Mouse (Mus musculus): ENCODE measurements around the gene Proser2. TPM values are rescaled to one million over a fixed set of nuclear protein-coding genes. Genes with fewer than 3 reads are reported as not detected.

Gene Proser2
- total RNA-seq, 4 experiments from 2014 or later = 2.1 to 3.7 (median 2.4) TPM

GRCm38 (mm10) chr2:6074891-6075529 lies 55.0 kb downstream of the Proser2 start:
- DNase-seq (ENCODE audit: low spot score in 2 of 2) = no peak

- no peak for DNase-seq (ENCODE audit: low spot score in 2 of 2)
These were observed 57.2 kb downstream of the Proser2 start for GRCm38 (mm10) chr2:6072685-6073260.

- DNase-seq (ENCODE audit: low spot score in 2 of 2) = peak in 1 of 2 experiments; percentile 1
These were observed 58.2 kb downstream of the Proser2 start for GRCm38 (mm10) chr2:6071598-6072440.

GRCm38 (mm10) chr2:6070925-6071324 lies 59.1 kb downstream of the Proser2 start:
- no peak for DNase-seq (ENCODE audit: low spot score in 2 of 2)

GRCm38 (mm10) chr2:6067341-6067740 lies 62.7 kb downstream of the Proser2 start:
- DNase-seq (ENCODE audit: low spot score in 2 of 2) = no peak

- DNase-seq (ENCODE audit: low spot score in 2 of 2) = no peak
These were observed 69.8 kb downstream of the Proser2 start for GRCm38 (mm10) chr2:6060071-6060804.

GRCm38 (mm10) chr2:6059291-6059690 lies 70.7 kb downstream of the Proser2 start:
- DNase-seq (ENCODE audit: low spot score in 2 of 2) = no peak

GRCm38 (mm10) chr2:6056518-6056917 lies 73.5 kb downstream of the Proser2 start:
- no peak for DNase-seq (ENCODE audit: low spot score in 2 of 2)

GRCm38 (mm10) chr2:6055466-6055865 lies 74.5 kb downstream of the Proser2 start:
- no peak for DNase-seq (ENCODE audit: low spot score in 2 of 2)

GRCm38 (mm10) chr2:6049018-6049417 lies 81.0 kb downstream of the Proser2 start:
- DNase-seq (ENCODE audit: low spot score in 2 of 2) = no peak

GRCm38 (mm10) chr2:6048570-6048969 lies 81.4 kb downstream of the Proser2 start:
- no peak for DNase-seq (ENCODE audit: low spot score in 2 of 2)

Other genes with a start within 250 kb of the Proser2 start
- 10 to 100 TPM; 78.9 to 85.8 (median 83.9) TPM for gene Sec61a2, start 234.8 kb downstream of the Proser2 start, total RNA-seq (2022)
- 10 to 100 TPM in 3 of 4 experiments, 1 to 10 TPM in 1; 8.4 to 14.5 (median 11.0) TPM for gene Dhtkd1, start 187.4 kb downstream of the Proser2 start, total RNA-seq (2022)
- gene Upf2, start 178.7 kb downstream of the Proser2 start, total RNA-seq (2022) = 10 to 100 TPM; 38.0 to 46.0 (median 38.7) TPM
- gene Echdc3, start 82.8 kb upstream of the Proser2 start, total RNA-seq (2022) = 1 to 10 TPM in 2 of 4 experiments, under 1 TPM in 2; 0.71 to 1.2 (median 0.96) TPM
- gene Usp6nl, start 192.5 kb upstream of the Proser2 start, total RNA-seq (2022) = 10 to 100 TPM; 16.9 to 20.8 (median 18.3) TPM